Mouse (Mus musculus): ENCODE measurements at regions not wholly inside any gene's neighbourhood (a gene's known extent, or its start where the extent isn't known, plus 50 kb on each side); places are given as distances from the start of the nearest gene placed in this dataset.

- WGBS (ENCODE audit: insufficient replicate concordance) = 67% methylated on average over 5 of the region's 5 CpGs
Observed at GRCm38 (mm10) chr11:18127488-18127887, 173.8 kb upstream of the Etaa1 start.

DNA sequence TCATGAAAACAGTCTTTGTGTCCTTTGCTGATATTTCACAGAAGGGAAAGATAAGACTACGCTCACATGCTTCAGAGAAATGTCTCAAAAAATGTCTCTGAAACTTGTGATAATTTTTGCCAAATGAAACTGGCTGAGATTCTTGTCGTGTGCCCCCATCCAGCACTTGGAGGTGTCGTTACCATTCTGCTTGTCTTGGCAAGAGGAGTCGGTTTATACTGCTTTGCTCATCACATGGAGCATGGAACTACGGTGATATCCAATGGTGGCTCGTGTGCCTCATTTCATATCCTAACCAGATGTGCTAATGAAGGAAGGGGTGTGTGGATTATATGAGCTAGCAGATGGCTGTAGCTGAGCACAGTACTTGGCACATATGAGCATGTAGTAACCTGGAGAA lies 169.4 kb upstream of the Etaa1 start:
- Histone ChIP-seq H3K9ac (no peak overlapping the region), H3K4me1 (replicated peaks) (no peaks in the 10 kb centered on the region), H3K4me3 (replicated peaks) (no peak overlapping the region), H3K27ac (no peak overlapping the region), H3K27me3 (no peaks in the 10 kb centered on the region), H3K4me2 (no peak overlapping the region), H3K9me3 (replicated peaks) (no peaks in the 10 kb centered on the region), H3K36me3 (no peaks in the 10 kb centered on the region)
- ATAC-seq (ENCODE audit: low read depth) (no peak), DNase-seq (no peak)
- 61% methylated on average over 6 of the region's 6 CpGs for WGBS (ENCODE audit: insufficient replicate concordance)

More at GRCm38 (mm10) chr11:18127488-18127887, 173.8 kb upstream of the Etaa1 start:
- no peaks in the 10 kb centered on the region for H3K27me3 ChIP-seq
- H3K27ac ChIP-seq = no peak overlapping the region
- ATAC-seq (ENCODE audit: low read depth) (no peak), DNase-seq (no peak)
- H3K4me1 ChIP-seq (replicated peaks) = no peaks in the 10 kb centered on the region
- H3K4me3 ChIP-seq (replicated peaks) = no peak overlapping the region
- no peak overlapping the region for H3K9ac ChIP-seq
- no peak overlapping the region for H3K4me2 ChIP-seq
- no peaks in the 10 kb centered on the region for H3K36me3 ChIP-seq
- no peaks in the 10 kb centered on the region for H3K9me3 ChIP-seq (replicated peaks)

DNA sequence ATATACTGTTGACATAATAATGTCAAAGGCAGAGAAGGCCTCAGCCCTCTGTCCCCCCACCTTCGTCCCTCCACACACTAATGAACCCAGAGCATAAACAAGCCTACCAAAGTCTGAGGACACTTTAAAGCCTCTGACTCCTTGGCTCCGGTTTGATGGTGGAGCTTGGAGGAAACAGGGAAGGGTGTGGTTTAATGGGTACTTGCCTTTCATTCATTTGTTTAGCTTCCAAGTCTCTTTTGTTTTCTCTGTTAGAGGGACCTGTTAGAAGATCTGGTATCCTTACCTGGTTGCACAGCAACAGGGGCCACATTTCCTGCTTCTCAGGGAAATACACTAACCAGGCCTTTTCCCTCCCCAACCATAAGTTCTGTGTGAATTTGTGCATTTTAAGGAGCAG lies 168.9 kb upstream of the Etaa1 start:
- Histone ChIP-seq H3K4me3 (replicated peaks) (no peak overlapping the region), H3K9me3 (replicated peaks) (no peaks in the 10 kb centered on the region), H3K27ac (no peak overlapping the region), H3K27me3 (no peaks in the 10 kb centered on the region), H3K4me2 (no peak overlapping the region), H3K4me1 (replicated peaks) (no peaks in the 10 kb centered on the region), H3K9ac (no peak overlapping the region), H3K36me3 (no peaks in the 10 kb centered on the region)
- WGBS (ENCODE audit: insufficient replicate concordance) = 55% methylated on average over 2 of the region's 2 CpGs
- ATAC-seq (ENCODE audit: low read depth) (no peak), DNase-seq (no peak)

- 57% methylated on average over 9 of the region's 9 CpGs for WGBS (ENCODE audit: insufficient replicate concordance)
- no peak for DNase-seq
- Histone ChIP-seq H3K27me3 (no peaks in the 10 kb centered on the region), H3K27ac (no peak overlapping the region), H3K9ac (no peak overlapping the region), H3K4me3 (replicated peaks) (no peak overlapping the region), H3K4me1 (replicated peaks) (no peaks in the 10 kb centered on the region), H3K4me2 (no peak overlapping the region), H3K36me3 (no peaks in the 10 kb centered on the region), H3K9me3 (replicated peaks) (no peaks in the 10 kb centered on the region)
- ATAC-seq (ENCODE audit: low read depth) = no peak
Observed at GRCm38 (mm10) chr11:18115693-18116450, 162.2 kb upstream of the Etaa1 start.

DNA sequence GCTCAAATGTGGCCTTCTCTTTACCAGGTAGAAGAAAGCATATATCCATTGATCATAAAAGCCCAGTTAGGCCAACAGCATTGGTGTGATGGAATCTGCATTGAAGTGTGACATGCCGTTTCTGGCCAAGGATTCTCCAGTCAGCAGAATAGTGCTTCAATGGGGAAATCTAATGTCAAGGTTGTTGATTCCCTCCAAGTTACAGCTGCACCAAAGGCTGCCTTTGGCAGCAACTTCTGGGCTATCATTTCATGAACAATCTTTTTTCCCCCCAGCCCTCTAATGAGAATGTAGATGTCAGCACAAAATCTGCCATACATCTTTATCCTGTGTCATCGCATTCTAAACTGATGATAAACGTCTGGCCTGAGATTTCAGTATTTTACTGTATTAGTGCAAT lies 149.2 kb upstream of the Etaa1 start:
- H3K4me3 ChIP-seq (replicated peaks) = no peak overlapping the region
- ATAC-seq (ENCODE audit: low read depth) = no peak
- H3K9ac ChIP-seq = no peak overlapping the region
- no peak overlapping the region for H3K27ac ChIP-seq
- no peaks in the 10 kb centered on the region for H3K9me3 ChIP-seq (replicated peaks)
- H3K4me1 ChIP-seq (replicated peaks) = no peaks in the 10 kb centered on the region
- H3K27me3 ChIP-seq = no peaks in the 10 kb centered on the region
- H3K4me2 ChIP-seq = no peak overlapping the region
- H3K36me3 ChIP-seq = no peaks in the 10 kb centered on the region
- no peak for DNase-seq
- WGBS (ENCODE audit: insufficient replicate concordance) = 64% methylated on average over 3 of the region's 3 CpGs

GRCm38 (mm10) chr11:18075840-18076435 lies 122.3 kb upstream of the Etaa1 start:
- H3K4me2 ChIP-seq = no peak overlapping the region
- H3K4me3 ChIP-seq (replicated peaks) = no peak overlapping the region
- DNase-seq (no peak), ATAC-seq (ENCODE audit: low read depth) (no peak)
- 59% methylated on average over 4 of the region's 4 CpGs for WGBS (ENCODE audit: insufficient replicate concordance)
- H3K27ac ChIP-seq = no peak overlapping the region
- no peaks in the 10 kb centered on the region for H3K9me3 ChIP-seq (replicated peaks)
- H3K9ac ChIP-seq = no peak overlapping the region
- no peaks in the 10 kb centered on the region for H3K4me1 ChIP-seq (replicated peaks)
- no peaks in the 10 kb centered on the region for H3K27me3 ChIP-seq
- H3K36me3 ChIP-seq = no peaks in the 10 kb centered on the region

GRCm38 (mm10) chr11:18070586-18071306 lies 117.1 kb upstream of the Etaa1 start:
- no peak for DNase-seq
- no peak for ATAC-seq (ENCODE audit: low read depth)
- Histone ChIP-seq H3K4me2 (no peak overlapping the region), H3K9me3 (replicated peaks) (no peaks in the 10 kb centered on the region), H3K9ac (no peak overlapping the region), H3K27ac (no peak overlapping the region), H3K4me3 (replicated peaks) (no peak overlapping the region), H3K4me1 (replicated peaks) (no peaks in the 10 kb centered on the region), H3K36me3 (no peaks in the 10 kb centered on the region), H3K27me3 (no peaks in the 10 kb centered on the region)
- 59% methylated on average over 4 of the region's 4 CpGs for WGBS (ENCODE audit: insufficient replicate concordance)

DNA sequence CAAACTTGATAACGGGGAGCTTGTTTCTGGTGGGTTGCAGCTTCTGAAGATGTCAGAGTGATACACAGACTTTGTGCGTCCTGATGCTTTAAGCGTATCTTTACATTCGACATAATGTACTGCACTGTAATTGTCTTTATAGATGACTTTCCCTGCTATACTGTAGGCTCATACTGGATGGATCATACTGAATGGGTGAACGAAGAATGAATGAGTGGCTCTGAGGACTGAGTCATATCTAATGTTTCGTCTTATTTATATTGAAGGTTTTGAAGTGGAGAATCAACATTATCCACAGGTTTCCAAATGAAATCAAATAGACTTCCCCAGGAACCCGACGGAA lies 116.3 kb upstream of the Etaa1 start:
- 46% methylated on average over 8 of the region's 8 CpGs for WGBS (ENCODE audit: insufficient replicate concordance)
- DNase-seq = no peak
- no peaks in the 10 kb centered on the region for H3K27me3 ChIP-seq
- no peak overlapping the region for H3K4me2 ChIP-seq
- no peak overlapping the region for H3K4me3 ChIP-seq (replicated peaks)
- no peaks in the 10 kb centered on the region for H3K36me3 ChIP-seq
- H3K9ac ChIP-seq = no peak overlapping the region
- no peak overlapping the region for H3K27ac ChIP-seq
- no peaks in the 10 kb centered on the region for H3K9me3 ChIP-seq (replicated peaks)
- ATAC-seq (ENCODE audit: low read depth) = no peak
- H3K4me1 ChIP-seq (replicated peaks) = no peaks in the 10 kb centered on the region

GRCm38 (mm10) chr11:18069348-18070031 lies 115.8 kb upstream of the Etaa1 start:
- Histone ChIP-seq H3K9ac (no peak overlapping the region), H3K27ac (no peak overlapping the region), H3K36me3 (no peaks in the 10 kb centered on the region), H3K4me2 (no peak overlapping the region), H3K9me3 (replicated peaks) (no peaks in the 10 kb centered on the region), H3K4me3 (replicated peaks) (no peak overlapping the region), H3K4me1 (replicated peaks) (no peaks in the 10 kb centered on the region), H3K27me3 (no peaks in the 10 kb centered on the region)
- no peak for ATAC-seq (ENCODE audit: low read depth)
- DNase-seq = no peak
- WGBS (ENCODE audit: insufficient replicate concordance) = 31% methylated on average over 7 of the region's 7 CpGs

GRCm38 (mm10) chr11:18068085-18068484 lies 114.4 kb upstream of the Etaa1 start:
- Histone ChIP-seq H3K4me3 (replicated peaks) (no peak overlapping the region), H3K27ac (no peak overlapping the region), H3K4me2 (no peak overlapping the region), H3K4me1 (replicated peaks) (no peaks in the 10 kb centered on the region), H3K27me3 (no peaks in the 10 kb centered on the region), H3K9ac (no peak overlapping the region), H3K36me3 (no peaks in the 10 kb centered on the region), H3K9me3 (replicated peaks) (no peaks in the 10 kb centered on the region)
- no peak for ATAC-seq (ENCODE audit: low read depth)
- WGBS (ENCODE audit: insufficient replicate concordance) = 53% methylated on average over 2 of the region's 2 CpGs
- DNase-seq = no peak

DNA sequence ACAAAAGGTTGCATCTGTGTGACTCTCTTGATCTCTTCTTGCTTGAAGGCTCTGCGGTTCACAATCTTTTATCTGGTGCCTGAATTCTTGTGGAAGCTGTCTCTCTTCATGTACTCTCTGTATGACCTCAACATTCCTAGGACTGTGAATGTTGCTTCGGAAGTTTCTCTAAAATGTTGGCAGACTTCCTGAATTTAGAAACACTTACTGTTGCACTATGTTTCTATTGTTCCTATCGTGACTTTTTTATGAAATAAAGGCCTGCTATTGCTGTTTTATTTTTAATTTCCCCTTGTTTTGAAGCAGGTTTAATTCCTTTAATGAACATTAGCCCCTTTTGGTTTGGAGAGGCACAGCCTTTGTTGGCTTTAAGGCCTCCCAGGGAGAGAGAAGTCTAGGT lies 114.0 kb upstream of the Etaa1 start:
- Histone ChIP-seq H3K27me3 (no peaks in the 10 kb centered on the region), H3K27ac (no peak overlapping the region), H3K9me3 (replicated peaks) (no peaks in the 10 kb centered on the region), H3K4me2 (no peak overlapping the region), H3K9ac (no peak overlapping the region), H3K4me3 (replicated peaks) (no peak overlapping the region), H3K4me1 (replicated peaks) (no peaks in the 10 kb centered on the region), H3K36me3 (no peaks in the 10 kb centered on the region)
- DNase-seq = no peak
- WGBS (ENCODE audit: insufficient replicate concordance) = 57% methylated on average over 3 of the region's 3 CpGs
- no peak for ATAC-seq (ENCODE audit: low read depth)

All from liver, embryonic 13.5 days (tissue).